Mouse (Mus musculus): ENCODE data around the gene Olfr1232. TPM values are rescaled to one million over a fixed set of nuclear protein-coding genes. Genes with fewer than 3 reads are reported as not detected.

Gene Olfr1232
- not detected in 2 replicates for total RNA-seq (2014; rRNA removed; ENCODE audit: low replicate concordance)
- polyA plus RNA-seq (2015; fragmentation: Nextera tagmentation; extraction: Ambion mirVana): not detected in 2 replicates

DNA sequence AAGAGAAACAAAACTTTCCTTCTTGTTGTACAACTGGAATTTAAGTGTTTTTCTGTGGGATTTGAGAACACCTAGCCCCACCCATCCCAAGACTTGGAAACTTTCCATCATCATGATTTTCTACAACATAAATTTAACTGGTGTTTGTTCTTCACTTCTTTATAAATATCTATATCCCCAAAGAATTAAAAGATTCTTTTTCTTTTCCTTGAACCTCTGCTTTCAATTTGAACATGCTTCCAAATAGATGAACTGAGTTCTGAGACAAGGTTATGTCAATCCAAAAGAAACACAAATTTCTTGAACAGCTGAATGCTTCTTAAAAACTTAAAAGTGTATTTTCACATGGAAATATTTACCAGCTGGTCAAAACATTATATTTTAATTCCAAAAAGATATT, at the start of gene Olfr1232:
Gene Olfr1232 (minus strand): TSS at position 101 of the 400 bp plus-strand sequence.
- no peak for ATAC-seq (ENCODE audit: insufficient read depth, low read depth)

DNA sequence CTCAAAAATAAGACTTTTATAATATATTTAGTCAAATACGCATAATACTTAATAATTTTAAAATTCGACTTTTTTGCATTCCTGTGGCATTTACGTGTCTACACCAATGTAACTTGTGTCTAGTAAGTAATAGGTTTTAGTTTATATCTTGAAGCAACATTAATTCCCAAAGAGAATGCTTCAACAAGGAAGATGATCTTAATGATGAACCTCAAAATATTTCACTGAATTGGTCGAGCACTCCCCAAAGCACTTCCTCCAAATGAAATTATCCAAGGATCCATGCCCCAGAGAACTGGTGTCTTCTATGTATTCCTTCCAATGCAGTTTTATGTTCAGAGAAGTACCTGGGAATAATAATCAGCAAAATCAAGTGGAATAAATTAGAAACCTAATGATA, 35.3 kb upstream of the Olfr1232 start, which contains the start of gene Olfr1234:
Gene Olfr1234 (minus strand): TSS at position 101 of the 400 bp plus-strand sequence.
- TF ChIP-seq CTCF (IDR thresholded peaks at IDR 0.05; ENCODE audit: low read depth) (no peak), EP300 (IDR thresholded peaks at IDR 0.05; ENCODE audit: low read depth) (no peak)
- H3K36me3 ChIP-seq (replicated peaks; ENCODE audit: control insufficient read depth, insufficient read depth, low read length): no peaks in the 10 kb centered on the region
- H3K4me3 ChIP-seq (ENCODE audit: low read depth, low read length): no peak within 1 kb of the TSS
- WGBS: 69% methylated on average over 4 of the region's 4 CpGs
- no peak within 1 kb of the TSS for H3K27ac ChIP-seq (ENCODE audit: low read depth)
- H3K4me2 ChIP-seq (ENCODE audit: low read depth, low read length): no peak within 1 kb of the TSS
- H3K4me1 ChIP-seq (ENCODE audit: control insufficient read depth, insufficient read depth): no peaks in the 10 kb centered on the region
- DNase-seq (ENCODE audit: low spot score) (no peak), ATAC-seq (ENCODE audit: insufficient read depth, low read depth) (no peak)
- H3K9ac ChIP-seq (replicated peaks; ENCODE audit: low read depth, low read length): no peak within 1 kb of the TSS
- H3K9me3 ChIP-seq (replicated peaks; ENCODE audit: control insufficient read depth, low read length): no peaks in the 10 kb centered on the region
- H3K27me3 ChIP-seq (ENCODE audit: control insufficient read depth, insufficient read depth, low read length): no peaks in the 10 kb centered on the region

More for the DNA sequence above, at the start of gene Olfr1232:
- Histone ChIP-seq H3K9me3 (replicated peaks; ENCODE audit: control insufficient read depth, low read length) (no peaks in the 10 kb centered on the region), H3K27me3 (ENCODE audit: control insufficient read depth, insufficient read depth, low read length) (no peaks in the 10 kb centered on the region), H3K9ac (replicated peaks; ENCODE audit: low read depth, low read length) (no peak within 1 kb of the TSS), H3K4me1 (ENCODE audit: control insufficient read depth, insufficient read depth) (no peaks in the 10 kb centered on the region), H3K4me2 (ENCODE audit: low read depth, low read length) (no peak within 1 kb of the TSS), H3K27ac (ENCODE audit: low read depth) (no peak within 1 kb of the TSS), H3K36me3 (replicated peaks; ENCODE audit: control insufficient read depth, insufficient read depth, low read length) (no peaks in the 10 kb centered on the region), H3K4me3 (ENCODE audit: low read depth, low read length) (no peak within 1 kb of the TSS)
- no peak for DNase-seq (ENCODE audit: low spot score)
- TF ChIP-seq EP300 (IDR thresholded peaks at IDR 0.05; ENCODE audit: low read depth) (no peak), CTCF (IDR thresholded peaks at IDR 0.05; ENCODE audit: low read depth) (no peak)

DNA sequence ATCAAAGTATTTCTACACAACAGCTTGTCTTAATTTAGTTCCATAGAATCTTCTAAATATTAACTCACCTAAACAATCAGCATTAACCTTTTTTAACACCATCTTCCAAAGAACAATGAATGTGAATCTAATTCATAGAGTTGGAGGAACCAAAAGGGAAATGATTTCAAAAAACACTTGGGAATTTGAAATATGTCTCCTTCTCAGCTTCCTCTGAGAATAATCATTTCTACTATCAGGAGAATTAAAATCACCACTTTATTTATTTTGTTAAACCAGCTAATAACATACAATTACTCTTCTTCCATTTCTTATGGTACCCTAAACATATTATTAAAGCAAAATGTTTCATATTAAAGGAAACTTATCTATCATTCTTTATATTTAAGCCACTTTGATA, 12.8 kb upstream of the Olfr1232 start, which contains the start of gene Olfr1233:
Gene Olfr1233 (minus strand): TSS at position 101 of the 400 bp plus-strand sequence.
- Histone ChIP-seq H3K9ac (replicated peaks; ENCODE audit: low read depth, low read length) (no peak within 1 kb of the TSS), H3K9me3 (replicated peaks; ENCODE audit: control insufficient read depth, low read length) (no peaks in the 10 kb centered on the region), H3K4me1 (ENCODE audit: control insufficient read depth, insufficient read depth) (no peaks in the 10 kb centered on the region), H3K36me3 (replicated peaks; ENCODE audit: control insufficient read depth, insufficient read depth, low read length) (no peaks in the 10 kb centered on the region), H3K27ac (ENCODE audit: low read depth) (no peak within 1 kb of the TSS), H3K27me3 (ENCODE audit: control insufficient read depth, insufficient read depth, low read length) (no peaks in the 10 kb centered on the region), H3K4me3 (ENCODE audit: low read depth, low read length) (no peak within 1 kb of the TSS), H3K4me2 (ENCODE audit: low read depth, low read length) (no peak within 1 kb of the TSS)
- DNase-seq (ENCODE audit: low spot score): no peak
- TF ChIP-seq EP300 (IDR thresholded peaks at IDR 0.05; ENCODE audit: low read depth): no peak
- no peak for TF ChIP-seq CTCF (IDR thresholded peaks at IDR 0.05; ENCODE audit: low read depth)
- no peak for ATAC-seq (ENCODE audit: insufficient read depth, low read depth)

DNA sequence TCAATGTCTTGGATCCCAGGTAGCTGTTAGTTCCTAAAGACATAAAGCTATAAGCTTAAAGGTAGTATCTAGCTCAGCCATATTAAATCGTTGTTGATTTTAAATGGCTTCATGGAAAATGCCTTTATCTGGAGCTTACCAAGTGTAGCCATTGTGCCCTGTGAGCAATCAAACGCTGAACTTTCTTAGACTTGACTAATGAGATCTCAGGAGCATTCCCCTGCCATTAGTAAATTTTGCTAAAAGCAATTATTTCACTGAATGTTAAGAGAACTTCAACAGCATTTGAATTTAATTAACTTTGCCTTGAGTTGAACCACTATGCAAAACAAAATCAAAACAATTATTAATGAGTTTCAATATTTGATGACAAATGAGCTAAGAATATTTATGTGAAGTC, 22.5 kb downstream of the Olfr1232 start, which contains the start of gene Olfr1231:
Gene Olfr1231 (minus strand): TSS at position 101 of the 400 bp plus-strand sequence.
- Histone ChIP-seq H3K4me3 (ENCODE audit: low read depth, low read length) (no peak within 1 kb of the TSS), H3K9me3 (replicated peaks; ENCODE audit: control insufficient read depth, low read length) (no peaks in the 10 kb centered on the region), H3K4me1 (ENCODE audit: control insufficient read depth, insufficient read depth) (no peaks in the 10 kb centered on the region), H3K4me2 (ENCODE audit: low read depth, low read length) (no peak within 1 kb of the TSS), H3K27ac (ENCODE audit: low read depth) (no peak within 1 kb of the TSS), H3K9ac (replicated peaks; ENCODE audit: low read depth, low read length) (no peak within 1 kb of the TSS), H3K27me3 (ENCODE audit: control insufficient read depth, insufficient read depth, low read length) (no peaks in the 10 kb centered on the region), H3K36me3 (replicated peaks; ENCODE audit: control insufficient read depth, insufficient read depth, low read length) (no peaks in the 10 kb centered on the region)
- no peak for TF ChIP-seq EP300 (IDR thresholded peaks at IDR 0.05; ENCODE audit: low read depth)
- no peak for TF ChIP-seq CTCF (IDR thresholded peaks at IDR 0.05; ENCODE audit: low read depth)
- DNase-seq (ENCODE audit: low spot score) (no peak), ATAC-seq (ENCODE audit: insufficient read depth, low read depth) (no peak)
- WGBS: 55% methylated on average over 2 of the region's 2 CpGs

DNA sequence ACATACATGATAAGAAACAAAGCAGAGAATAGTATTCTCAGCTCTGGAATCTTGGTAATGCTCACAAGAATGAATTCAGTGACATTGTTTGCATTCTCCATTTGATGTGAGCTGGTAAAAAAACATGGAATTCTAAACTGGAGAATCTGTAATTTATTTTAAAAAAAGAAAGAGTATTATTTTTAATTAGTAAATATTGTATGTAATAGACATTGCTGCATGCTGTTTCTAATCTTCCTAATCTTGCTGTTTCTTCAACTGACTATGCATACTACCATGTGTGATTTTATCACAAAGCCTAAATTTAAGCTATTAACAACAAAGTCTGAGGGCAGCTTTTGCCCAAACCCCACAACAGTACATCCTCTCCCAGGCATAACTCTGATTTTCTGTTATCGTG, 32.3 kb downstream of the Olfr1232 start, which contains the start of gene Olfr1230:
Gene Olfr1230 (minus strand): TSS at position 101 of the 400 bp plus-strand sequence.
- no peak for ATAC-seq (ENCODE audit: insufficient read depth, low read depth)
- TF ChIP-seq CTCF (IDR thresholded peaks at IDR 0.05; ENCODE audit: low read depth): no peak
- no peak for TF ChIP-seq EP300 (IDR thresholded peaks at IDR 0.05; ENCODE audit: low read depth)
- Histone ChIP-seq H3K9me3 (replicated peaks; ENCODE audit: control insufficient read depth, low read length) (no peaks in the 10 kb centered on the region), H3K9ac (replicated peaks; ENCODE audit: low read depth, low read length) (no peak within 1 kb of the TSS), H3K27ac (ENCODE audit: low read depth) (no peak within 1 kb of the TSS), H3K4me1 (ENCODE audit: control insufficient read depth, insufficient read depth) (no peaks in the 10 kb centered on the region), H3K4me3 (ENCODE audit: low read depth, low read length) (no peak within 1 kb of the TSS), H3K27me3 (ENCODE audit: control insufficient read depth, insufficient read depth, low read length) (no peaks in the 10 kb centered on the region), H3K36me3 (replicated peaks; ENCODE audit: control insufficient read depth, insufficient read depth, low read length) (no peaks in the 10 kb centered on the region), H3K4me2 (ENCODE audit: low read depth, low read length) (no peak within 1 kb of the TSS)
- DNase-seq (ENCODE audit: low spot score): no peak
- WGBS: 77% methylated on average over 1 of the region's 1 CpGs

DNA sequence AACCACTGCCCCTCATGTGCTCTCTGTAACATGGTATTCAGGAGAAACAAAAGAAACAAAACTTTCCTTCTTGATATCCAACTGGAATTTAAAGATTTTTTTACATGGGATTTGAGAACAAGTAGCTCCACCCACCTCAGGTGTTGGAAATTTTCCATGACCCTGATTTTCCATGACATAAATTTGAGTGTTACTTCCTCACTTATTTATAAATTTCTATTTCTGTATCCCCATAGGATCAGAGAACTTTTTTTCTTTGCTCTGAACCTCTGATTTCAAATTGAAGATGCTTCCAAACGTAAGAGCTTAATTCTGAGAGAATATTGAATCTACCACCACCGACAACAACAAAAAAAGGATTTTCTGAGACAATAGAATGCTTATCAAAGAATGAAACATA, 41.6 kb downstream of the Olfr1232 start, which contains the start of gene Olfr1229:
Gene Olfr1229 (minus strand): TSS at position 101 of the 400 bp plus-strand sequence.
- Histone ChIP-seq H3K9me3 (replicated peaks; ENCODE audit: control insufficient read depth, low read length) (no peaks in the 10 kb centered on the region), H3K4me2 (ENCODE audit: low read depth, low read length) (no peak within 1 kb of the TSS), H3K36me3 (replicated peaks; ENCODE audit: control insufficient read depth, insufficient read depth, low read length) (no peaks in the 10 kb centered on the region), H3K27ac (ENCODE audit: low read depth) (no peak within 1 kb of the TSS), H3K27me3 (ENCODE audit: control insufficient read depth, insufficient read depth, low read length) (no peaks in the 10 kb centered on the region), H3K9ac (replicated peaks; ENCODE audit: low read depth, low read length) (no peak within 1 kb of the TSS), H3K4me1 (ENCODE audit: control insufficient read depth, insufficient read depth) (no peaks in the 10 kb centered on the region), H3K4me3 (ENCODE audit: low read depth, low read length) (no peak within 1 kb of the TSS)
- ATAC-seq (ENCODE audit: insufficient read depth, low read depth): no peak
- TF ChIP-seq CTCF (IDR thresholded peaks at IDR 0.05; ENCODE audit: low read depth): no peak
- no peak for TF ChIP-seq EP300 (IDR thresholded peaks at IDR 0.05; ENCODE audit: low read depth)
- no peak for DNase-seq (ENCODE audit: low spot score)
- WGBS: 62% methylated on average over 2 of the region's 2 CpGs

Other genes with a start within 250 kb of the Olfr1232 start
- not detected in 2 replicates for gene Olfr1219, start 246.2 kb downstream of the Olfr1232 start, total RNA-seq (2014; rRNA removed; ENCODE audit: low replicate concordance)
- gene Olfr1219, start 246.2 kb downstream of the Olfr1232 start, polyA plus RNA-seq (2015; fragmentation: Nextera tagmentation; extraction: Ambion mirVana): not detected in 2 replicates
- gene Olfr1220, start 222.8 kb downstream of the Olfr1232 start, total RNA-seq (2014; rRNA removed; ENCODE audit: low replicate concordance): not detected in 2 replicates
- not detected in 2 replicates for gene Olfr1220, start 222.8 kb downstream of the Olfr1232 start, polyA plus RNA-seq (2015; fragmentation: Nextera tagmentation; extraction: Ambion mirVana)
- gene Olfr1221, start 212.4 kb downstream of the Olfr1232 start, total RNA-seq (2014; rRNA removed; ENCODE audit: low replicate concordance): not detected in 2 replicates
- not detected in 2 replicates for gene Olfr1221, start 212.4 kb downstream of the Olfr1232 start, polyA plus RNA-seq (2015; fragmentation: Nextera tagmentation; extraction: Ambion mirVana)
- not detected in 2 replicates for gene Olfr1222, start 196.6 kb downstream of the Olfr1232 start, total RNA-seq (2014; rRNA removed; ENCODE audit: low replicate concordance)
- not detected in 2 replicates for gene Olfr1222, start 196.6 kb downstream of the Olfr1232 start, polyA plus RNA-seq (2015; fragmentation: Nextera tagmentation; extraction: Ambion mirVana)
- gene Olfr1223, start 178.1 kb downstream of the Olfr1232 start, total RNA-seq (2014; rRNA removed; ENCODE audit: low replicate concordance): not detected in 2 replicates
- gene Olfr1223, start 178.1 kb downstream of the Olfr1232 start, polyA plus RNA-seq (2015; fragmentation: Nextera tagmentation; extraction: Ambion mirVana): not detected in 2 replicates
- gene Olfr1224-ps1, start 165.6 kb downstream of the Olfr1232 start, total RNA-seq (2014; rRNA removed; ENCODE audit: low replicate concordance): not detected in 2 replicates
- not detected in 2 replicates for gene Olfr1224-ps1, start 165.6 kb downstream of the Olfr1232 start, polyA plus RNA-seq (2015; fragmentation: Nextera tagmentation; extraction: Ambion mirVana)
- not detected in 2 replicates for gene Olfr1225, start 155.0 kb downstream of the Olfr1232 start, total RNA-seq (2014; rRNA removed; ENCODE audit: low replicate concordance)
- gene Olfr1225, start 155.0 kb downstream of the Olfr1232 start, polyA plus RNA-seq (2015; fragmentation: Nextera tagmentation; extraction: Ambion mirVana): not detected in 2 replicates
- gene Olfr1226, start 129.6 kb downstream of the Olfr1232 start, total RNA-seq (2014; rRNA removed; ENCODE audit: low replicate concordance): not detected in 2 replicates
- not detected in 2 replicates for gene Olfr1226, start 129.6 kb downstream of the Olfr1232 start, polyA plus RNA-seq (2015; fragmentation: Nextera tagmentation; extraction: Ambion mirVana)
- not detected in 2 replicates for gene Olfr1228, start 75.6 kb downstream of the Olfr1232 start, total RNA-seq (2014; rRNA removed; ENCODE audit: low replicate concordance)
- not detected in 2 replicates for gene Olfr1228, start 75.6 kb downstream of the Olfr1232 start, polyA plus RNA-seq (2015; fragmentation: Nextera tagmentation; extraction: Ambion mirVana)
- not detected in 2 replicates for gene Olfr1229, start 41.7 kb downstream of the Olfr1232 start, total RNA-seq (2014; rRNA removed; ENCODE audit: low replicate concordance)
- not detected in 2 replicates for gene Olfr1229, start 41.7 kb downstream of the Olfr1232 start, polyA plus RNA-seq (2015; fragmentation: Nextera tagmentation; extraction: Ambion mirVana)
- not detected in 2 replicates for gene Olfr1230, start 32.4 kb downstream of the Olfr1232 start, total RNA-seq (2014; rRNA removed; ENCODE audit: low replicate concordance)
- gene Olfr1230, start 32.4 kb downstream of the Olfr1232 start, polyA plus RNA-seq (2015; fragmentation: Nextera tagmentation; extraction: Ambion mirVana): not detected in 2 replicates
- gene Olfr1231, start 22.6 kb downstream of the Olfr1232 start, total RNA-seq (2014; rRNA removed; ENCODE audit: low replicate concordance): not detected in 2 replicates
- not detected in 2 replicates for gene Olfr1231, start 22.6 kb downstream of the Olfr1232 start, polyA plus RNA-seq (2015; fragmentation: Nextera tagmentation; extraction: Ambion mirVana)
- not detected in 2 replicates for gene Olfr1233, start 12.7 kb upstream of the Olfr1232 start, total RNA-seq (2014; rRNA removed; ENCODE audit: low replicate concordance)
- gene Olfr1233, start 12.7 kb upstream of the Olfr1232 start, polyA plus RNA-seq (2015; fragmentation: Nextera tagmentation; extraction: Ambion mirVana): not detected in 2 replicates
- not detected in 2 replicates for gene Olfr1234, start 35.2 kb upstream of the Olfr1232 start, total RNA-seq (2014; rRNA removed; ENCODE audit: low replicate concordance)
- gene Olfr1234, start 35.2 kb upstream of the Olfr1232 start, polyA plus RNA-seq (2015; fragmentation: Nextera tagmentation; extraction: Ambion mirVana): not detected in 2 replicates
- gene Olfr1238, start 80.0 kb upstream of the Olfr1232 start, total RNA-seq (2014; rRNA removed; ENCODE audit: low replicate concordance): not detected in 2 replicates
- not detected in 2 replicates for gene Olfr1238, start 80.0 kb upstream of the Olfr1232 start, polyA plus RNA-seq (2015; fragmentation: Nextera tagmentation; extraction: Ambion mirVana)
- not detected in 2 replicates for gene Olfr1239, start 90.7 kb upstream of the Olfr1232 start, total RNA-seq (2014; rRNA removed; ENCODE audit: low replicate concordance)
- not detected in 2 replicates for gene Olfr1239, start 90.7 kb upstream of the Olfr1232 start, polyA plus RNA-seq (2015; fragmentation: Nextera tagmentation; extraction: Ambion mirVana)
- gene Olfr1240, start 113.3 kb upstream of the Olfr1232 start, total RNA-seq (2014; rRNA removed; ENCODE audit: low replicate concordance): not detected in 2 replicates
- not detected in 2 replicates for gene Olfr1240, start 113.3 kb upstream of the Olfr1232 start, polyA plus RNA-seq (2015; fragmentation: Nextera tagmentation; extraction: Ambion mirVana)
- not detected in 2 replicates for gene Olfr1241, start 157.5 kb upstream of the Olfr1232 start, total RNA-seq (2014; rRNA removed; ENCODE audit: low replicate concordance)
- gene Olfr1241, start 157.5 kb upstream of the Olfr1232 start, polyA plus RNA-seq (2015; fragmentation: Nextera tagmentation; extraction: Ambion mirVana): not detected in 2 replicates
- gene Olfr1242, start 168.7 kb upstream of the Olfr1232 start, total RNA-seq (2014; rRNA removed; ENCODE audit: low replicate concordance): not detected in 2 replicates
- not detected in 2 replicates for gene Olfr1242, start 168.7 kb upstream of the Olfr1232 start, polyA plus RNA-seq (2015; fragmentation: Nextera tagmentation; extraction: Ambion mirVana)
- not detected in 2 replicates for gene Olfr1243, start 201.8 kb upstream of the Olfr1232 start, total RNA-seq (2014; rRNA removed; ENCODE audit: low replicate concordance)
- gene Olfr1243, start 201.8 kb upstream of the Olfr1232 start, polyA plus RNA-seq (2015; fragmentation: Nextera tagmentation; extraction: Ambion mirVana): not detected in 2 replicates
- not detected in 2 replicates for gene Olfr1245, start 248.8 kb upstream of the Olfr1232 start, total RNA-seq (2014; rRNA removed; ENCODE audit: low replicate concordance)
- not detected in 2 replicates for gene Olfr1245, start 248.8 kb upstream of the Olfr1232 start, polyA plus RNA-seq (2015; fragmentation: Nextera tagmentation; extraction: Ambion mirVana)

Data from heart, postnatal 0 days (tissue).